Mouse (Mus musculus) hindbrain, embryonic 14.5 days (tissue): ENCODE results near the gene Cd70. TPM values are rescaled to one million over a fixed set of nuclear protein-coding genes. Genes with fewer than 3 reads are reported as not detected.

ENCODE experiments used
- ATAC-seq: fragments of 200-750 bp; cut with Nextera tagmentation; 2 replicates; pipeline ENCODE4 v1.8.0; 2017; ENCODE audit warnings: moderate number of reproducible peaks, mild to moderate bottlenecking, moderate TSS enrichment, moderate library complexity; ENCODE audit not compliant: low FRiP score
- DNase-seq: peaks from one replicate; pipeline ENCODE4 v3.0.0-alpha.2; 2015; ENCODE audit warnings: low spot score
- H3K27ac ChIP-seq: fragments of 300-500 bp; sonication (generic); 2 replicates; pipeline ENCODE4 v1.5.1; 2014; ENCODE audit warnings: mild to moderate bottlenecking, moderate library complexity
- H3K27me3 ChIP-seq: fragments of 300-500 bp; sonication (generic); 2 replicates; pipeline ENCODE4 v1.6.1; 2014; ENCODE audit warnings: mild to moderate bottlenecking, low read length, mixed read lengths; ENCODE audit not compliant: control insufficient read depth, insufficient read depth
- H3K36me3 ChIP-seq: fragments of 300-500 bp; sonication (generic); replicated peaks from 2 replicates; pipeline ENCODE4 v1.6.1; 2014; ENCODE audit not compliant: control insufficient read depth, insufficient read depth
- H3K4me1 ChIP-seq: fragments of 300-500 bp; sonication (generic); replicated peaks from 2 replicates; pipeline ENCODE4 v1.6.1; 2014; ENCODE audit warnings: antibody characterized with exemption, low read length, mixed read lengths; ENCODE audit not compliant: control insufficient read depth, insufficient read depth
- H3K4me2 ChIP-seq: fragments of 300-500 bp; sonication (generic); replicated peaks from 2 replicates; pipeline ENCODE4 v1.6.1; 2014; ENCODE audit warnings: mild to moderate bottlenecking, moderate library complexity
- H3K4me3 ChIP-seq: fragments of 300-500 bp; sonication (generic); replicated peaks from 2 replicates; pipeline ENCODE4 v1.5.1; 2014; ENCODE audit warnings: mild to moderate bottlenecking, low read length
- H3K9ac ChIP-seq: fragments of 300-500 bp; sonication (generic); 2 replicates; pipeline ENCODE4 v1.6.1; 2014
- H3K9me3 ChIP-seq: fragments of 300-500 bp; sonication (generic); 2 replicates; pipeline ENCODE4 v1.6.1; 2016; ENCODE audit warnings: low read length; ENCODE audit not compliant: control insufficient read depth
- whole genome bisulfite sequencing: fragments of 180-500 bp; shearing (Covaris S2); extraction: QIAGEN DNeasy Blood & Tissue Kit; methylation state at CpG from one replicate; pipeline ENCODE4 v1.1.7; 2014; 5-methylcytosine and 5-hydroxymethylcytosine counted together
- polyA plus RNA-seq: library from polyadenylated mRNA; unstranded; fragments of >200 nt; fragmentation: Nextera tagmentation; extraction: Ambion mirVana; gene quantifications from 2 replicates; pipeline ENCODE4 v1.2.1, GENCODE M21; 2014

The Cd70 gene
- 1.5 and 1.7 TPM in 2 replicates for polyA plus RNA-seq

- 3% methylated on average over 38 of the region's 39 CpGs for WGBS
Observed at GRCm38 (mm10) chr17:57148994-57149803, at the start of gene Cd70. Cd70 (minus strand) TSS chr17:57149777.

GRCm38 (mm10) chr17:57198252-57198651 lies 48.7 kb upstream of the Cd70 start:
- no peak overlapping the region for H3K4me3 ChIP-seq
- WGBS: 88% methylated on average over 3 of the region's 3 CpGs
- H3K36me3 ChIP-seq: no peaks in the 10 kb centered on the region
- ATAC-seq (no peak), DNase-seq (no peak)
- H3K9ac ChIP-seq: no peak overlapping the region
- no peaks in the 10 kb centered on the region for H3K27me3 ChIP-seq
- no peak overlapping the region for H3K4me2 ChIP-seq
- H3K9me3 ChIP-seq: no peaks in the 10 kb centered on the region
- H3K27ac ChIP-seq: no peak overlapping the region
- no peaks in the 10 kb centered on the region for H3K4me1 ChIP-seq

More at GRCm38 (mm10) chr17:57148994-57149803, at the start of gene Cd70:
- Histone ChIP-seq H3K27ac (no peak within 1 kb of the TSS), H3K9ac (peak within 1 kb of the TSS; percentile 48), H3K9me3 (no peaks in the 10 kb centered on the region), H3K36me3 (no peaks in the 10 kb centered on the region), H3K4me3 (peak within 1 kb of the TSS; percentile 31), H3K4me1 (no peaks in the 10 kb centered on the region), H3K27me3 (peaks cover 30% of the 10 kb centered on the region), H3K4me2 (peak within 1 kb of the TSS; percentile 50)
- DNase-seq (no peak), ATAC-seq (peak; percentile 48)

GRCm38 (mm10) chr17:57195326-57196010 lies 45.9 kb upstream of the Cd70 start:
- WGBS: 87% methylated on average over 8 of the region's 8 CpGs
- H3K9ac ChIP-seq: no peak overlapping the region
- H3K36me3 ChIP-seq: no peaks in the 10 kb centered on the region
- no peak for ATAC-seq
- no peaks in the 10 kb centered on the region for H3K9me3 ChIP-seq
- H3K4me1 ChIP-seq: no peaks in the 10 kb centered on the region
- H3K4me2 ChIP-seq: no peak overlapping the region
- H3K27ac ChIP-seq: no peak overlapping the region
- H3K27me3 ChIP-seq: no peaks in the 10 kb centered on the region
- DNase-seq: no peak
- H3K4me3 ChIP-seq: no peak overlapping the region

DNA sequence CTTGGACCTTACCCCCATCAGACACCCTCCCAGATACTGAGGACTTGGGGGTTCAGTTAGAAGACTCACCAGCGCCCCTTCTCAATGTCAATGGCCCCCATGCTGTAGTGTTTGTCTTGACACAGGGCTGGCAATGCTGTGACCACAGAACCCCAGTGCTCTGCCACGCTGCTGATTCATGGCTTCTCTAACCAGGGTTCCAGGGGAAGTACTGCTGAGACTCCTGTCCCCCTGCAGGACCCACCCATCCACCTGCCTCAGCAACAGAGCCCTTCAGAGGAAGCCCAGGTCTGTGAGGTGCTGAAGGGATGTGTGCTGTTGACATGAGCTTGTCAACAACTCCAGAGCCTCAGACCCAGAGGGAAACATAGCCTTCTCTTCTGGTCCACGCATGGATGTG lies 45.2 kb upstream of the Cd70 start:
- no peak overlapping the region for H3K27ac ChIP-seq
- no peaks in the 10 kb centered on the region for H3K27me3 ChIP-seq
- no peaks in the 10 kb centered on the region for H3K36me3 ChIP-seq
- WGBS: 87% methylated on average over 3 of the region's 3 CpGs
- no peaks in the 10 kb centered on the region for H3K9me3 ChIP-seq
- no peak overlapping the region for H3K9ac ChIP-seq
- H3K4me1 ChIP-seq: no peaks in the 10 kb centered on the region
- H3K4me2 ChIP-seq: no peak overlapping the region
- DNase-seq: no peak
- H3K4me3 ChIP-seq: no peak overlapping the region
- no peak for ATAC-seq

DNA sequence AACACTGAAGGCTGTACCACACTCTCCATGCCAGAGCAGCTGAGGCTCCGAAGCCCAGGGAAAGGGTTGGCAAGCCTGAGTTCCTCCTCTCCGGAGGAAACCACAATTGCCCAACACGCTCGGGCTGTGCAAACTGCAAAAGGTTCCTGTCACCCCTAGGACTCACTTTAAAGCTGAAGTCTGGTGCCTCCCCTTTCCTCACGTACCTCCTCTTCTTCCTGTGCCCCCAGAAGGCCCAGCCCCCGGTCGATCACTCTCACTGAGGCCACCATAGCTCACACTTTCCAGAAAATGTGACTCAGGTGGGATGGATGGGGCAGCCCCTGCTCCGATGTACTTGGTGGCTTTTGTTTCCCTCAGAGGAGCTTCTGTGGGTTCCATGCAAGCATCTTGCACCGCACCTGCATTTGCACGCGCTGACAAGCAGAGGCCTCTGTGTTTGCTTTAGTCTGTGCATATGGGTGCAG lies 44.5 kb upstream of the Cd70 start, which contains the start of gene Tnfsf14:
Gene Tnfsf14, minus strand, starts transcription at position 137 of the 467 bp plus-strand sequence.
- ATAC-seq (no peak), DNase-seq (no peak)
- Histone ChIP-seq H3K9me3 (no peaks in the 10 kb centered on the region), H3K9ac (no peak within 1 kb of the TSS), H3K4me1 (no peaks in the 10 kb centered on the region), H3K27ac (no peak within 1 kb of the TSS), H3K4me2 (no peak within 1 kb of the TSS), H3K27me3 (no peaks in the 10 kb centered on the region), H3K36me3 (no peaks in the 10 kb centered on the region), H3K4me3 (no peak within 1 kb of the TSS)
- WGBS: 86% methylated on average over 11 of the region's 11 CpGs

DNA sequence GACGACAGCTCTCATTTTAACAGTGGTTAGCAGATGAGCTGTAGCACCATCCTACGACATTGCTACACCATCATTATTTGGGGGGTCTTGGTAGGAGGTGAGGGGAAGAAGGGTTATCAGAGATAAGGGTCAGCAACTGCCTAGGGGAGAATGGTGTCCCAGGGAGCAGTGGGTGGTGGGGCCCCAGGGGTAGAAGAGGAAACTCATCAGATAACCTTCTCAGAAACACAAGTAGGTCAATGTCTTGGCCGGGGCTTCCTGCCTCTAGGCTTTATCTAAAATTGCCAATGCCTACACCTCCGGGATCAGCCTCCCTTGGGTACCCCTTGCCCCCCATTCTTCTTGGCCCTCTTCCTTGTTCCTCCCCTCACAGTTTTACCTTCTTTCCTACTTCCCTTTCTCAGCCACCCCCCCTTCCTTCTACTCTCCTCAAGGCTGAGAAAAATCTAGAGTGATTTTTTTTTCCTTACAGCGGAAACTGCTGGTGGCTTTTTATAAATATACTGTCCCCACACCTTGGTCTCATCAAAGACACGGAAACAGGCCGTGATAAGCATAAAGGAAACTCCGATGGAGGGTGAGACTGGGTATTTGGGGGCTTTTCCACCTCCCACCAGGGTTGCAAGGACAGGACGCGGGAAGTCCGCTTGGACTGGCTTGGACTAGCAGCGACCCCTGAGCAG lies 39.1 kb upstream of the Cd70 start:
- H3K4me3 ChIP-seq: no peak overlapping the region
- no peaks in the 10 kb centered on the region for H3K4me1 ChIP-seq
- DNase-seq (no peak), ATAC-seq (no peak)
- no peaks in the 10 kb centered on the region for H3K27me3 ChIP-seq
- H3K9me3 ChIP-seq: no peaks in the 10 kb centered on the region
- H3K9ac ChIP-seq: no peak overlapping the region
- H3K4me2 ChIP-seq: no peak overlapping the region
- no peaks in the 10 kb centered on the region for H3K36me3 ChIP-seq
- H3K27ac ChIP-seq: no peak overlapping the region
- WGBS: 90% methylated on average over 12 of the region's 12 CpGs

- H3K9me3 ChIP-seq: no peaks in the 10 kb centered on the region
- ATAC-seq (no peak), DNase-seq (no peak)
- 82% methylated on average over 2 of the region's 2 CpGs for WGBS
- no peak overlapping the region for H3K4me2 ChIP-seq
- H3K27ac ChIP-seq: no peak overlapping the region
- no peaks in the 10 kb centered on the region for H3K4me1 ChIP-seq
- no peak overlapping the region for H3K4me3 ChIP-seq
- H3K9ac ChIP-seq: no peak overlapping the region
- H3K36me3 ChIP-seq: no peaks in the 10 kb centered on the region
- H3K27me3 ChIP-seq: no peaks in the 10 kb centered on the region
Observed at GRCm38 (mm10) chr17:57185641-57186040, 36.1 kb upstream of the Cd70 start.

GRCm38 (mm10) chr17:57182871-57183270 lies 33.3 kb upstream of the Cd70 start:
- WGBS: 74% methylated on average over 3 of the region's 3 CpGs

GRCm38 (mm10) chr17:57180363-57180762 lies 30.8 kb upstream of the Cd70 start:
- 37% methylated on average over 8 of the region's 8 CpGs for WGBS
- H3K4me1 ChIP-seq: no peaks in the 10 kb centered on the region
- ATAC-seq (no peak), DNase-seq (no peak)
- H3K36me3 ChIP-seq: no peaks in the 10 kb centered on the region
- no peak overlapping the region for H3K27ac ChIP-seq
- H3K27me3 ChIP-seq: no peaks in the 10 kb centered on the region
- no peak overlapping the region for H3K4me3 ChIP-seq
- H3K9ac ChIP-seq: no peak overlapping the region
- no peak overlapping the region for H3K4me2 ChIP-seq
- no peaks in the 10 kb centered on the region for H3K9me3 ChIP-seq

More at GRCm38 (mm10) chr17:57182871-57183270, 33.3 kb upstream of the Cd70 start:
- Histone ChIP-seq H3K36me3 (no peaks in the 10 kb centered on the region), H3K4me2 (no peak overlapping the region), H3K27ac (no peak overlapping the region), H3K4me1 (no peaks in the 10 kb centered on the region), H3K9ac (no peak overlapping the region), H3K4me3 (no peak overlapping the region), H3K27me3 (no peaks in the 10 kb centered on the region), H3K9me3 (no peaks in the 10 kb centered on the region)
- DNase-seq: no peak
- ATAC-seq: no peak
